26 mouse cellular contexts compared by ENCODE assay signal in the genomic region with DNA sequence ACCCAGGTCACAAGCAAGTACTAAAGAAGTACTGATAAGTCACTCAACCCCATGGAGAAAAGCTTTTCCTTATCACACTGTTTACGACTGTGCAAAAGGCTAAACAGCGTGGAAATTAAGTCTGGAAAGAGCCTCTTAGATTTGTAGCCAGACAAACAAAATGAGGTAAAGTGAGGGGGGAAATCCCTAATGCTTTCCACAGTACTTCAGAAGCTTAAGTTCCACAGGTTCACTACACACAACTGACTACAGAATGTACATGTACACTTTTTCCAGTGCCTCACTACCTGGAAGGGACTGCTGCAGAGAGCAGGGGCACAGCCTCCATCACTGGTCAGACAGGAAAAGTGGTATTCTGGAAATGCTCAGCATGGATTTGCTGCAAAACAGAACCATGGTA.
"Had no signal": no experiment of that assay in that cellular context is flagged by ENCODE, and none has a peak within 500 bp of the region (broad histone marks: within the 10 kb centered on the region; RNA-seq: fewer than 3 reads in every experiment).

No protein-coding gene starts in this region.

- H3K4me3 ChIP-seq: gastrocnemius, adult 2 months; heart, adult 2 months; heart, embryonic 13.5 days; heart, embryonic 15.5 days; hindbrain, embryonic 10.5 days; hindbrain, embryonic 12.5 days; intestine, embryonic 15.5 days; layer of hippocampus, adult 2 months; limb, embryonic 13.5 days; limb, embryonic 15.5 days; liver, embryonic 12.5 days had no signal

- H3K36me3 ChIP-seq: heart, embryonic 15.5 days had no signal

- H3K9ac ChIP-seq: heart, embryonic 13.5 days; heart, embryonic 15.5 days; hindbrain, embryonic 12.5 days; hindbrain, embryonic 14.5 days; intestine, embryonic 15.5 days; limb, embryonic 13.5 days; limb, embryonic 15.5 days; liver, embryonic 12.5 days; liver, embryonic 14.5 days had no signal

- H3K4me2 ChIP-seq: heart, embryonic 11.5 days; heart, embryonic 13.5 days; heart, embryonic 15.5 days; hindbrain, embryonic 12.5 days; hindbrain, embryonic 14.5 days; intestine, embryonic 15.5 days; limb, embryonic 13.5 days; limb, embryonic 15.5 days; liver, embryonic 12.5 days had no signal

- DNase-seq: gastrocnemius, adult 2 months; gastrocnemius, postnatal 10 days; gastrocnemius, postnatal 25 days; heart, adult 2 months; heart, postnatal 4 days; kidney, adult 18-20 months; kidney, adult 8-10 months; kidney, postnatal 10 days; kidney, postnatal 25 days; kidney, postnatal 4 days; layer of hippocampus, adult 9-11 months; layer of hippocampus, postnatal 36 days; left cerebral cortex, postnatal 4 days had no signal

- ATAC-seq: hindbrain, embryonic 16.5 days; intestine, embryonic 15.5 days; liver, embryonic 12.5 days had no signal

- H3K27me3 ChIP-seq: heart, embryonic 13.5 days; heart, embryonic 15.5 days; hindbrain, embryonic 12.5 days; intestine, embryonic 15.5 days; limb, embryonic 13.5 days; limb, embryonic 15.5 days; liver, embryonic 12.5 days had no signal

- H3K9me3 ChIP-seq: heart, embryonic 13.5 days; heart, embryonic 15.5 days; hindbrain, embryonic 10.5 days; hindbrain, embryonic 12.5 days; intestine, embryonic 15.5 days; limb, embryonic 13.5 days; limb, embryonic 15.5 days; liver, embryonic 12.5 days had no signal

- H3K27ac ChIP-seq: gastrocnemius, adult 2 months; heart, adult 2 months; heart, embryonic 13.5 days; heart, embryonic 15.5 days; hindbrain, embryonic 10.5 days; hindbrain, embryonic 12.5 days; hindbrain, embryonic 14.5 days; intestine, embryonic 15.5 days; layer of hippocampus, adult 2 months; limb, embryonic 13.5 days; limb, embryonic 15.5 days; liver, embryonic 12.5 days; liver, embryonic 14.5 days had no signal

- H3K4me1 ChIP-seq: heart, embryonic 15.5 days; hindbrain, embryonic 10.5 days; hindbrain, embryonic 12.5 days; intestine, embryonic 15.5 days; limb, embryonic 13.5 days; limb, embryonic 15.5 days; liver, embryonic 12.5 days had no signal
